Mouse (Mus musculus): ENCODE measurements around the gene Tmem184b. TPM values are rescaled to one million over a fixed set of nuclear protein-coding genes. Genes with fewer than 3 reads are reported as not detected.

Gene Tmem184b
- polyA plus RNA-seq, 1 experiment from 2014 or later = 52.7 TPM

- H3K27me3 ChIP-seq (ENCODE audit: control insufficient read depth, insufficient read depth, low read length) = no peaks in the 10 kb centered on the region
- H3K27ac ChIP-seq (ENCODE audit: low read length) = peak overlapping the region; percentile 93
- peaks cover 31% of the 10 kb centered on the region for H3K4me1 ChIP-seq (ENCODE audit: control insufficient read depth, insufficient read depth, low read length)
- H3K4me3 ChIP-seq (replicated peaks; ENCODE audit: low read length) = no peak overlapping the region
- peak overlapping the region; percentile 64; the same call in 1 of the 2 replicates for H3K9ac ChIP-seq (ENCODE audit: low read length)
- 65% methylated on average over 15 of the region's 15 CpGs for WGBS
- no peaks in the 10 kb centered on the region for H3K9me3 ChIP-seq (replicated peaks; ENCODE audit: control insufficient read depth, low read length)
- no peak overlapping the region for H3K4me2 ChIP-seq (ENCODE audit: low read depth, low read length)
- ATAC-seq (ENCODE audit: insufficient read depth, low FRiP score) = no peak
- H3K36me3 ChIP-seq (ENCODE audit: control insufficient read depth, insufficient read depth, low read length) = peaks cover 8% of the 10 kb centered on the region; the same call in 1 of the 2 replicates
Measured at GRCm38 (mm10) chr15:79369452-79370280, 33.7 kb downstream of the Tmem184b start.

GRCm38 (mm10) chr15:79368861-79369440 lies 34.4 kb downstream of the Tmem184b start:
- Histone ChIP-seq H3K4me3 (replicated peaks; ENCODE audit: low read length) (0 out of 2 replicates have a peak overlapping the region, but pooled peaks have one; percentile 13), H3K9ac (ENCODE audit: low read length) (peak overlapping the region; percentile 64), H3K4me1 (ENCODE audit: control insufficient read depth, insufficient read depth, low read length) (peaks cover 34% of the 10 kb centered on the region), H3K27me3 (ENCODE audit: control insufficient read depth, insufficient read depth, low read length) (no peaks in the 10 kb centered on the region), H3K27ac (ENCODE audit: low read length) (peak overlapping the region; percentile 93), H3K4me2 (ENCODE audit: low read depth, low read length) (peak overlapping the region; percentile 37; the same call in 1 of the 2 replicates), H3K36me3 (ENCODE audit: control insufficient read depth, insufficient read depth, low read length) (peaks cover 8% of the 10 kb centered on the region; the same call in 1 of the 2 replicates), H3K9me3 (replicated peaks; ENCODE audit: control insufficient read depth, low read length) (no peaks in the 10 kb centered on the region)
- 56% methylated on average over 8 of the region's 8 CpGs for WGBS
- peak; percentile 41 for ATAC-seq (ENCODE audit: insufficient read depth, low FRiP score)

GRCm38 (mm10) chr15:79368313-79368811 lies 35.0 kb downstream of the Tmem184b start:
- Histone ChIP-seq H3K9me3 (replicated peaks; ENCODE audit: control insufficient read depth, low read length) (no peaks in the 10 kb centered on the region), H3K36me3 (ENCODE audit: control insufficient read depth, insufficient read depth, low read length) (peaks cover 8% of the 10 kb centered on the region; the same call in 1 of the 2 replicates), H3K4me1 (ENCODE audit: control insufficient read depth, insufficient read depth, low read length) (peaks cover 34% of the 10 kb centered on the region), H3K27ac (ENCODE audit: low read length) (peak overlapping the region; percentile 93), H3K4me2 (ENCODE audit: low read depth, low read length) (peak overlapping the region; percentile 37; the same call in 1 of the 2 replicates), H3K9ac (ENCODE audit: low read length) (peak overlapping the region; percentile 64), H3K4me3 (replicated peaks; ENCODE audit: low read length) (0 out of 2 replicates have a peak overlapping the region, but pooled peaks have one; percentile 13), H3K27me3 (ENCODE audit: control insufficient read depth, insufficient read depth, low read length) (no peaks in the 10 kb centered on the region)
- ATAC-seq (ENCODE audit: insufficient read depth, low FRiP score) = peak; percentile 91
- 25% methylated on average over 14 of the region's 14 CpGs for WGBS

GRCm38 (mm10) chr15:79366402-79366801 lies 37.0 kb downstream of the Tmem184b start:
- Histone ChIP-seq H3K4me2 (ENCODE audit: low read depth, low read length) (no peak overlapping the region), H3K9me3 (replicated peaks; ENCODE audit: control insufficient read depth, low read length) (no peaks in the 10 kb centered on the region), H3K27me3 (ENCODE audit: control insufficient read depth, insufficient read depth, low read length) (no peaks in the 10 kb centered on the region), H3K4me3 (replicated peaks; ENCODE audit: low read length) (no peak overlapping the region), H3K27ac (ENCODE audit: low read length) (no peak overlapping the region), H3K36me3 (ENCODE audit: control insufficient read depth, insufficient read depth, low read length) (peaks cover 15% of the 10 kb centered on the region), H3K4me1 (ENCODE audit: control insufficient read depth, insufficient read depth, low read length) (peaks cover 36% of the 10 kb centered on the region), H3K9ac (ENCODE audit: low read length) (no peak overlapping the region)
- WGBS = 89% methylated on average over 5 of the region's 5 CpGs
- ATAC-seq (ENCODE audit: insufficient read depth, low FRiP score) = no peak

DNA sequence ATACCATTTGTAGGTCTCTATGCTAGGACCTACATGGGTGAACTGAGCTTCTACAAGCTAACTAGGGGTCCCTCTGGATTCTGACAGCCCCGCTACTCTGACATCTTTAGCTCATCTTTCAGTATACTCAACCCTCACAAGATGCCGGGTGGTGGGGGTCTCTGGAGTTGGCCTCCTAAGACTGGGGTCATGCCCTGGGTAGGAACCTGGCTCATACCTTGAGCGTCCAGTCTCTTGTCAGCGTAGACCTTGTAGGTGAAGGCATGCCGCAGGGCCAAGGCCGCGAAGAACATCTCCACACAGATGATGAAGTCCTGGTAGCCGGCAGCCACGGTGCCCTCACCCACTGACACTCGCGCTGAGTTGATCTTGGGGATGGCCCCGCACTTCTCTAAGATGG lies 38.3 kb downstream of the Tmem184b start:
- Histone ChIP-seq H3K9ac (ENCODE audit: low read length) (no peak overlapping the region), H3K27me3 (ENCODE audit: control insufficient read depth, insufficient read depth, low read length) (no peaks in the 10 kb centered on the region), H3K4me2 (ENCODE audit: low read depth, low read length) (no peak overlapping the region), H3K36me3 (ENCODE audit: control insufficient read depth, insufficient read depth, low read length) (peaks cover 15% of the 10 kb centered on the region), H3K9me3 (replicated peaks; ENCODE audit: control insufficient read depth, low read length) (no peaks in the 10 kb centered on the region), H3K4me1 (ENCODE audit: control insufficient read depth, insufficient read depth, low read length) (peaks cover 45% of the 10 kb centered on the region), H3K27ac (ENCODE audit: low read length) (no peak overlapping the region), H3K4me3 (replicated peaks; ENCODE audit: low read length) (no peak overlapping the region)
- 96% methylated on average over 12 of the region's 12 CpGs for WGBS
- ATAC-seq (ENCODE audit: insufficient read depth, low FRiP score) = no peak

DNA sequence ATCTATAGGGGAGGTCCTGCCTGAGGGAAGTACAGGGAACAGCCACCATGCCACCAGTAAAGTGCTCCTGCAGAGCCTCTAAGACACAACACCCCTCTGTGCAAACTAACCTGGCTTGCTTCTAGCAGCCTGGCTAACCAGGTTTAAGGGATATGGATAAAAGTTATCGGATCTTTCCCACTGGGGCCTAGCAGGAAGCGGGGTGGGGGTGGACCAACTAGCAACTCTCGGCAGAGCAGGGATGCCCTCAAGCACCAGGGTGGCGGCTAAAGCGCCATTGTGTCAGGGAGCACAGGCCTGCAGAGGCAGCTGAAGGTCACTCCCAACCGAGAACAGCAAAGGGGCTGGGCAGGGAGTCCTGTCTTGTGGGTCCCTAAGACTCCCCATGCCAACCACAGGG lies 39.2 kb downstream of the Tmem184b start:
- Histone ChIP-seq H3K9ac (ENCODE audit: low read length) (0 out of 2 replicates have a peak overlapping the region, but pooled peaks have one; percentile 17), H3K9me3 (replicated peaks; ENCODE audit: control insufficient read depth, low read length) (no peaks in the 10 kb centered on the region), H3K27me3 (ENCODE audit: control insufficient read depth, insufficient read depth, low read length) (no peaks in the 10 kb centered on the region), H3K36me3 (ENCODE audit: control insufficient read depth, insufficient read depth, low read length) (peaks cover 15% of the 10 kb centered on the region), H3K27ac (ENCODE audit: low read length) (no peak overlapping the region), H3K4me2 (ENCODE audit: low read depth, low read length) (no peak overlapping the region), H3K4me1 (ENCODE audit: control insufficient read depth, insufficient read depth, low read length) (peaks cover 43% of the 10 kb centered on the region), H3K4me3 (replicated peaks; ENCODE audit: low read length) (no peak overlapping the region)
- WGBS = 62% methylated on average over 6 of the region's 6 CpGs
- ATAC-seq (ENCODE audit: insufficient read depth, low FRiP score) = no peak

GRCm38 (mm10) chr15:79361023-79361422 lies 42.3 kb downstream of the Tmem184b start:
- Histone ChIP-seq H3K4me3 (replicated peaks; ENCODE audit: low read length) (no peak overlapping the region), H3K4me1 (ENCODE audit: control insufficient read depth, insufficient read depth, low read length) (peaks cover 41% of the 10 kb centered on the region)

DNA sequence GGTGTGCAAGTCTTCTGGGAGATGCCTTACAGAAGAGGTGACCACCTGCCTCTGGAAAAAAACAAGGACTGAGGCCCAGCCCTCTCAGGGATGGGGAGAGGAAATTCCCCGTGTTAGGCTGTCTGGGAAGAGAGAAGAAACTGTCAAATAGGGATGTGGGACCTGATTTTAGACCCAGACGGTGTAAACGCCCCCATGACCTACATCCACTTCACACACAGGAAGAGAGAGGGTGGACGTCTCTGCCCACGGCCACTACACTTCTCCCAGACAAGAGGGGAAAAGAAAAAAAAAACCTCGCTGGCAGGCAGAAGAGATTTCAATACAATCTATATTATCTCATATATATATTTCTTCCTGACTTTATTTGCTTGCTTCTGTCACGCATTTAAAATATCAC lies 43.0 kb downstream of the Tmem184b start:
- 34% methylated on average over 7 of the region's 7 CpGs for WGBS
- peak overlapping the region; percentile 40; the same call in 1 of the 2 replicates for H3K27ac ChIP-seq (ENCODE audit: low read length)
- no peak for ATAC-seq (ENCODE audit: insufficient read depth, low FRiP score)
- no peaks in the 10 kb centered on the region for H3K9me3 ChIP-seq (replicated peaks; ENCODE audit: control insufficient read depth, low read length)
- H3K9ac ChIP-seq (ENCODE audit: low read length) = no peak overlapping the region
- H3K4me3 ChIP-seq (replicated peaks; ENCODE audit: low read length) = no peak overlapping the region
- H3K4me1 ChIP-seq (ENCODE audit: control insufficient read depth, insufficient read depth, low read length) = peaks cover 45% of the 10 kb centered on the region
- H3K4me2 ChIP-seq (ENCODE audit: low read depth, low read length) = no peak overlapping the region
- H3K36me3 ChIP-seq (ENCODE audit: control insufficient read depth, insufficient read depth, low read length) = peaks cover 12% of the 10 kb centered on the region
- H3K27me3 ChIP-seq (ENCODE audit: control insufficient read depth, insufficient read depth, low read length) = no peaks in the 10 kb centered on the region

More at GRCm38 (mm10) chr15:79361023-79361422, 42.3 kb downstream of the Tmem184b start:
- Histone ChIP-seq H3K9ac (ENCODE audit: low read length) (0 out of 2 replicates have a peak overlapping the region, but pooled peaks have one; percentile 7), H3K27me3 (ENCODE audit: control insufficient read depth, insufficient read depth, low read length) (no peaks in the 10 kb centered on the region), H3K9me3 (replicated peaks; ENCODE audit: control insufficient read depth, low read length) (no peaks in the 10 kb centered on the region), H3K36me3 (ENCODE audit: control insufficient read depth, insufficient read depth, low read length) (peaks cover 15% of the 10 kb centered on the region), H3K4me2 (ENCODE audit: low read depth, low read length) (no peak overlapping the region), H3K27ac (ENCODE audit: low read length) (peak overlapping the region; percentile 40; the same call in 1 of the 2 replicates)
- 25% methylated on average over 4 of the region's 4 CpGs for WGBS
- ATAC-seq (ENCODE audit: insufficient read depth, low FRiP score) = no peak

Data from stomach, embryonic 16.5 days (tissue).